Mouse (Mus musculus) embryonic fibroblast, embryonic 13.5 days (primary cell): ENCODE data around the gene Tsn.

Experiments
- CTCF ChIP-seq: IDR thresholded peaks from 2 replicates; pipeline ENCODE4 v1.5.1; 2011; ENCODE audit warnings: mild to moderate bottlenecking, control low read depth, low read length, moderate library complexity, borderline replicate concordance; ENCODE audit not compliant: insufficient read depth
- POLR2A ChIP-seq: IDR thresholded peaks from 2 replicates; pipeline ENCODE4 v1.6.1; 2011; ENCODE audit warnings: low read depth, mild to moderate bottlenecking, control low read depth, low read length, moderate library complexity

DNA sequence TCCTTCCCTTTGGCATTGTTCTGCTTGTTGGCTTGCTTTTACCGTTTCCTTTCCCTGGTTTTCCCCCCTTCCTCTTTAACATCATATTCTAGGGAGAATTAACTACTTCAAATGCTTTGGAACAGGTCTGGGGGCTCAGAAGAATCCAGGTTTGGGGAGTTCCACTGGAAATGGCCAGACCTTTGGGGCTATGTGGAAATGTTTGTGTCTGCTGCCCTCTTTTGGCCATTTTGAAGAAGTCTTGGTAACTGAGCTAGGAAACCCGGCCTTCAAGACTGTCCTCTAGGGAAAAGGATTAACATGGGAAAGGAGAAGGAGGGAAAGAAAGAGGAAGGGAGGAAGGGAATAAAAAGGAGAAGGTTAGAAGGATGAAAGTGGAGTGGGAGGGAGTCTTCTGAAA lies 36.4 kb downstream of the Tsn start:
- TF ChIP-seq POLR2A (no peak), CTCF (no peak)
